Mouse (Mus musculus): ENCODE measurements at regions not wholly inside any gene's neighbourhood (a gene's known extent, or its start where the extent isn't known, plus 50 kb on each side); places are given as distances from the start of the nearest gene placed in this dataset.
"Not testable (repeated sequence)": the region's sequence is repeated elsewhere in the genome, so short reads cannot be mapped to it uniquely, and the experiment has no call there.

- not testable (repeated sequence) for DNase-seq (ENCODE audit: low spot score)
These were observed 288.7 kb downstream of the Fut8 start for GRCm38 (mm10) chr12:77526581-77526980.

- no peak for DNase-seq (ENCODE audit: low spot score)
These were observed 289.6 kb downstream of the Fut8 start for GRCm38 (mm10) chr12:77527499-77527898.

DNA sequence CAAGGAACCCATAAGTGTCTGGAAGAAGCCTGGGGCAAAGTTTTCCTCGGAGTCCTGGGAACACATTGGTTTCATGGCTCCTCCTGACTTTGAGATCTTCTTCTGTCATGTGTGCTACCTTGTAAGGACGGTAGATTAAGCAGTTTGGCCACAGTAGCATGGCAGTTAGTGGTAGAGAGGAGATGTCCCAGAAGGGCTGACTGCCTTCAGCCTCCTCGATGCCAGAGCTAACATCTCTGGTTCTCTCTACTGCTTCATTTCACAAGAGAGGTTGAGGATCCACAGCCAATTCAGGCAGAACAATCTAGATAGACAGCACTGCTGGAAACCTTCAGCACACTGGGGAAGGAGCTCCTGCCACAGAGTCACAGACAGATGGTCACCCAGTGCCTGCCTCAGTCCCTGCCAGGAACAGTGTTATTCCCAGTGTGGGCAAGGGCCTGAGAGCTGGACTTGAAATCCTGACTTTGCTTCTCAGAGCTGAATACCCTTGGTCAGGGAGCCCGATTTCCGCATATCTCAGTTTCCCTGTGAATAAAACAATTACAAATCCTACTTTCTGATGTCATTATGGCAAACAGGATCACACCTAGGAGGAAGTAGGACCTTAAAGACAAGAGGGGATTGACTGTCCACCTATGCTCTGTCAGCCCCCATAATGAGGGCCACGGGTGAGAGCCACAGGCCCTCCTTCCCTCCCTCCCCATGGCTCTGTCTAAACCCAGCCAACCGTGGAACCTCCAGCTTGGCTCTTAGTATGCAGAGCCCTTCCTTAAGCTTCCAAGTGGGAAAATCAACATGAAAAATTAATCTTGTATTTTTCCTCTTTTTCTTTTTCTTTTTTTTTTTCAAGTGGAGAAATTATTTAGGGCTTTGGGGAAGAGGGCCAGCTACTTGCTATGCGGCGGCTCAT is 290.3 kb downstream of the Fut8 start:
- no peak for DNase-seq (ENCODE audit: low spot score)

GRCm38 (mm10) chr12:77528868-77529271 is 290.9 kb downstream of the Fut8 start:
- DNase-seq (ENCODE audit: low spot score) = no peak

- DNase-seq (ENCODE audit: low spot score) = no peak
These were observed 291.5 kb downstream of the Fut8 start for GRCm38 (mm10) chr12:77529414-77529813.

GRCm38 (mm10) chr12:77529955-77530354 is 292.0 kb downstream of the Fut8 start:
- DNase-seq (ENCODE audit: low spot score) = no peak

GRCm38 (mm10) chr12:77531294-77531693 is 293.4 kb downstream of the Fut8 start:
- DNase-seq (ENCODE audit: low spot score) = peak; percentile 28

- no peak for DNase-seq (ENCODE audit: low spot score)
These were observed 294.6 kb downstream of the Fut8 start for GRCm38 (mm10) chr12:77532547-77532946.

- no peak for DNase-seq (ENCODE audit: low spot score)
These were observed 295.7 kb downstream of the Fut8 start for GRCm38 (mm10) chr12:77533606-77534005.

GRCm38 (mm10) chr12:77534079-77534478 is 296.2 kb downstream of the Fut8 start:
- DNase-seq (ENCODE audit: low spot score) = no peak

GRCm38 (mm10) chr12:77535147-77535546 is 297.2 kb downstream of the Fut8 start:
- no peak for DNase-seq (ENCODE audit: low spot score)

- no peak for DNase-seq (ENCODE audit: low spot score)
These were observed 299.4 kb downstream of the Fut8 start for GRCm38 (mm10) chr12:77537139-77537848.

DNA sequence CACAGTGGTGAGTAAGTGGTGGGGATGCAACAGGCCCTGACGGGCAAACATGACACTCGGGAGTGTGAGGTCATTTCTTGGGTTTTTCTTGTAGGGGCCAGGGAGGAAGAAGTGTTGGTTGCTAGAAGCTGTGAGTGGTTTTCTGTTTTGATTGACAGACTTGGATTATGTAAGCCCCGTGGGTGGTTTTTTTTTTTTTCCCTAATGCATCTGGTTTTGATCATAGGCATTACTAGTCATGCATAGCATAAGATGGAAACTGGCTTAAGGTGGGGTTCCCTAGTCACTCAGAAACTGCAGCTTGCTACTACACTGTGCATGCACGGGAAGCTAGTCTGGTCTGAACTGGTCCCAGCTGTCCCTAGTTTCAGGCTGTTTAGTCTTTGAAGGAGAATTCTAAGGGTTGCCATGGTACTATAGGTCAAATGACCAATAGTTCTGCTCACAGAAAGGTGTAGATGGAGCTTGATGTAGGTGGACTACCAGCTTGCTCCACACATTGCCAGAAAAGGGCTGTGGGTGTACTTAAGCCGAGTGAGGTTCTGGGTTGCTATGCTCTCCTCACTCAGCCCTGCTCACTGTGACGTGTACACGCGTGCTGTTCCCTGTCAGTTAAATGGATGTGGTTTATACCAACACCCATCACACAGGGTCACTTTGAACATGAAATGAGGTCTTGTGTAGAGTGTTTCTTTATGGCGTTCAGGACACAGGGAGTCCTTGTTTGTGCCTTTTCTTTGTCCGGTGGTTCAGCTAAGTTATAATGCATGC is 301.9 kb downstream of the Fut8 start:
- no peak for DNase-seq (ENCODE audit: low spot score)

- no peak for DNase-seq (ENCODE audit: low spot score)
These were observed 303.3 kb downstream of the Fut8 start for GRCm38 (mm10) chr12:77541051-77541765.

GRCm38 (mm10) chr12:77541826-77542225 is 303.9 kb downstream of the Fut8 start:
- DNase-seq (ENCODE audit: low spot score) = no peak

- no peak for DNase-seq (ENCODE audit: low spot score)
These were observed 305.7 kb downstream of the Fut8 start for GRCm38 (mm10) chr12:77543651-77544050.

- DNase-seq (ENCODE audit: low spot score) = no peak
These were observed 308.2 kb downstream of the Fut8 start for GRCm38 (mm10) chr12:77546165-77546564.

DNA sequence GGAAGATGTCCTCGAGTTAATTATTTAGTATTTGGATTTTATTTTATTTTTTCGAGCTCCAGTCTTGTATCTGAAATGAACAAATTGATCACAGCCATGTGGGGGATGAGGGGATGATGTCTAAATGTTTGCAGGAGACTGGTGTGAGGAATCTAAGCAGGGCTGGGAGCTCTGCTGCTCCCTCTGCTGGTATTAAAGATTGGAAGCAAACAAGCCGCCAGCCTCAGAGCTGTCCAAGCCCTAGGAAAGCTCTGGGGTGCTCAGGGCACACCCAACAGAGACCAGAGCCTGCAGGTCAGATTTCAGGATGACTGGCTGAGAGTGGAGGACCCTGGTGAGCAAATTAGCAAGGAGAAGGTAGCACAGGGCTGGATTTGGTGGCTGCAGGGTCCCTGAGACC is 330.4 kb downstream of the Fut8 start:
- peak; percentile 18 for DNase-seq (ENCODE audit: low spot score)

- no peak for DNase-seq (ENCODE audit: low spot score)
These were observed 332.6 kb downstream of the Fut8 start for GRCm38 (mm10) chr12:77570501-77570900.

- no peak for DNase-seq (ENCODE audit: low spot score)
These were observed 333.1 kb downstream of the Fut8 start for GRCm38 (mm10) chr12:77571071-77571470.

- DNase-seq (ENCODE audit: low spot score) = no peak
These were observed 337.1 kb downstream of the Fut8 start for GRCm38 (mm10) chr12:77575046-77575445.

GRCm38 (mm10) chr12:77588297-77588696 is 350.4 kb downstream of the Fut8 start:
- DNase-seq (ENCODE audit: low spot score) = no peak

Data from urinary bladder, postnatal 14 days (tissue).